ENCODE assay signal across 22 mouse cellular contexts in the genomic region with DNA sequence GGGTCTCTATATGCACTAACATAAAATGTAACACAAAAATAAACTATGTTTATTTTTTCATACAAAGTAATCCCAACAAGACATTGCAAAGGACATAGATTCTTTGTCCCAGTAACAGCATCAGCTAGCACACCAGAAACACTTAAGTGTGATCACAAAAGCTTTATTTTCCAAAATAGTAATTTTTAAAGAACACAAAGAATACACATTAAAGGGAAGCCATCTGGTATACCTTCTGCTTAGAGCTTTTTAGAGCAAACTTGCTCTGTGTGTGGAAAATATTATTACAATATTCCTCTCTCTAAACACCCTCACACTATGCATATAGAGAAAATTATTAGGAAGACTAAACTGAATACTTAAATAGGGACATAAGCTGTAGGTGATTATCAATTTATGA.
"Had no signal": no experiment of that assay in that cellular context is flagged by ENCODE, and none has a peak within 500 bp of the region (broad histone marks: within the 10 kb centered on the region; RNA-seq: fewer than 3 reads in every experiment).

No protein-coding gene starts in this region.

- H3K4me2 ChIP-seq: liver, embryonic 15.5 days; lung, embryonic 15.5 days; midbrain, embryonic 12.5 days; midbrain, embryonic 15.5 days; neural tube, embryonic 13.5 days; neural tube, embryonic 15.5 days had no signal

- H3K4me3 ChIP-seq: liver, embryonic 15.5 days; lung, embryonic 15.5 days; megakaryocyte, embryonic 14.5 days; midbrain, embryonic 10.5 days; midbrain, embryonic 12.5 days; midbrain, embryonic 15.5 days; neural tube, embryonic 13.5 days; neural tube, embryonic 15.5 days had no signal

- H3K4me1 ChIP-seq: liver, embryonic 15.5 days; lung, embryonic 15.5 days; megakaryocyte, embryonic 14.5 days; midbrain, embryonic 10.5 days; midbrain, embryonic 12.5 days; midbrain, embryonic 15.5 days; neural tube, embryonic 13.5 days had no signal

- ATAC-seq: liver, postnatal 0 days; lung, postnatal 0 days; midbrain, embryonic 15.5 days had no signal

- H3K27me3 ChIP-seq: liver, embryonic 15.5 days; lung, embryonic 15.5 days; megakaryocyte, embryonic 14.5 days; midbrain, embryonic 12.5 days; midbrain, embryonic 15.5 days; neural tube, embryonic 13.5 days; neural tube, embryonic 15.5 days had no signal

- H3K9ac ChIP-seq: liver, embryonic 15.5 days; liver, postnatal 0 days; lung, embryonic 15.5 days; midbrain, embryonic 12.5 days; midbrain, embryonic 15.5 days; neural tube, embryonic 13.5 days; neural tube, embryonic 15.5 days had no signal

- H3K36me3 ChIP-seq: liver, embryonic 15.5 days; lung, embryonic 15.5 days; midbrain, embryonic 10.5 days; midbrain, embryonic 12.5 days; midbrain, embryonic 15.5 days; neural tube, embryonic 13.5 days; neural tube, embryonic 15.5 days had no signal

- DNase-seq: liver, postnatal 0 days; lung, adult 2 months; lung, postnatal 14 days; lung, postnatal 36 days; retina, postnatal 1 day; right cerebral cortex, adult 18-20 months; right cerebral cortex, postnatal 25 days; right cerebral cortex, postnatal 4 days; spleen, adult 18-20 months; thymus, adult 2 months; thymus, postnatal 25 days; thymus, postnatal 4 days had no signal

- H3K27ac ChIP-seq: liver, embryonic 15.5 days; lung, embryonic 15.5 days; macrophage; midbrain, embryonic 10.5 days; midbrain, embryonic 12.5 days; midbrain, embryonic 15.5 days; neural tube, embryonic 13.5 days; neural tube, embryonic 15.5 days had no signal

- H3K9me3 ChIP-seq: liver, embryonic 15.5 days; lung, embryonic 15.5 days; megakaryocyte, embryonic 14.5 days; midbrain, embryonic 10.5 days; midbrain, embryonic 12.5 days; midbrain, embryonic 15.5 days; neural tube, embryonic 13.5 days; neural tube, embryonic 15.5 days had no signal
